Mouse (Mus musculus): Measurements from ENCODE around the gene Tmub2. TPM values are rescaled to one million over a fixed set of nuclear protein-coding genes. Genes with fewer than 3 reads are reported as not detected.

Tmub2 gene
- polyA plus RNA-seq, 2 experiments, result 52.6 to 59.9 TPM

- Histone ChIP-seq H3K36me3 (ENCODE audit: control insufficient read depth, insufficient read depth, low read length) (no peaks in the 10 kb centered on the region), H3K4me3 (replicated peaks; ENCODE audit: low read length) (no peak overlapping the region), H3K27me3 (ENCODE audit: control insufficient read depth, insufficient read depth, low read length) (no peaks in the 10 kb centered on the region), H3K9me3 (ENCODE audit: control insufficient read depth, low read length) (no peaks in the 10 kb centered on the region), H3K4me2 (replicated peaks; ENCODE audit: low read depth, low read length, severe bottlenecking) (no peak overlapping the region), H3K27ac (replicated peaks; ENCODE audit: low read depth, low read length) (no peak overlapping the region), H3K4me1 (ENCODE audit: control insufficient read depth, insufficient read depth, low read length) (no peaks in the 10 kb centered on the region), H3K9ac (ENCODE audit: low read depth, low read length, severe bottlenecking) (no peak overlapping the region)
- TF ChIP-seq POLR2A (IDR thresholded peaks at IDR 0.05; ENCODE audit: borderline replicate concordance, extremely low read depth, insufficient read depth, insufficient read length), result no peak
- ATAC-seq (ENCODE audit: low FRiP score, low read depth), result peak; percentile 63; the same call in 1 of the 2 replicates
- 48% methylated on average over 9 of the region's 9 CpGs for WGBS
- DNase-seq (ENCODE audit: low spot score), result peak; percentile 37
Observed at GRCm38 (mm10) chr11:102334973-102335700, 50.4 kb downstream of the Tmub2 start.

- Histone ChIP-seq H3K27me3 (ENCODE audit: control insufficient read depth, insufficient read depth, low read length) (no peaks in the 10 kb centered on the region), H3K36me3 (ENCODE audit: control insufficient read depth, insufficient read depth, low read length) (no peaks in the 10 kb centered on the region), H3K4me3 (replicated peaks; ENCODE audit: low read length) (no peak overlapping the region), H3K4me1 (ENCODE audit: control insufficient read depth, insufficient read depth, low read length) (no peaks in the 10 kb centered on the region), H3K9me3 (ENCODE audit: control insufficient read depth, low read length) (no peaks in the 10 kb centered on the region), H3K9ac (ENCODE audit: low read depth, low read length, severe bottlenecking) (no peak overlapping the region), H3K4me2 (replicated peaks; ENCODE audit: low read depth, low read length, severe bottlenecking) (no peak overlapping the region), H3K27ac (replicated peaks; ENCODE audit: low read depth, low read length) (no peak overlapping the region)
- WGBS, result 68% methylated on average over 1 of the region's 1 CpGs
- TF ChIP-seq POLR2A (IDR thresholded peaks at IDR 0.05; ENCODE audit: borderline replicate concordance, extremely low read depth, insufficient read depth, insufficient read length), result no peak
- DNase-seq (ENCODE audit: low spot score) (no peak), ATAC-seq (ENCODE audit: low FRiP score, low read depth) (no peak)
Observed at GRCm38 (mm10) chr11:102336191-102336590, 51.5 kb downstream of the Tmub2 start.

GRCm38 (mm10) chr11:102337921-102338320 lies 53.2 kb downstream of the Tmub2 start:
- Histone ChIP-seq H3K4me2 (replicated peaks; ENCODE audit: low read depth, low read length, severe bottlenecking) (no peak overlapping the region), H3K4me3 (replicated peaks; ENCODE audit: low read length) (no peak overlapping the region), H3K27ac (replicated peaks; ENCODE audit: low read depth, low read length) (no peak overlapping the region), H3K4me1 (ENCODE audit: control insufficient read depth, insufficient read depth, low read length) (no peaks in the 10 kb centered on the region), H3K9ac (ENCODE audit: low read depth, low read length, severe bottlenecking) (no peak overlapping the region), H3K36me3 (ENCODE audit: control insufficient read depth, insufficient read depth, low read length) (no peaks in the 10 kb centered on the region), H3K27me3 (ENCODE audit: control insufficient read depth, insufficient read depth, low read length) (no peaks in the 10 kb centered on the region), H3K9me3 (ENCODE audit: control insufficient read depth, low read length) (no peaks in the 10 kb centered on the region)
- no peak for DNase-seq (ENCODE audit: low spot score)
- no peak for TF ChIP-seq POLR2A (IDR thresholded peaks at IDR 0.05; ENCODE audit: borderline replicate concordance, extremely low read depth, insufficient read depth, insufficient read length)
- 11% methylated on average over 1 of the region's 1 CpGs for WGBS
- no peak for ATAC-seq (ENCODE audit: low FRiP score, low read depth)

GRCm38 (mm10) chr11:102338561-102338960 lies 53.8 kb downstream of the Tmub2 start:
- TF ChIP-seq POLR2A (IDR thresholded peaks at IDR 0.05; ENCODE audit: borderline replicate concordance, extremely low read depth, insufficient read depth, insufficient read length), result no peak
- Histone ChIP-seq H3K4me2 (replicated peaks; ENCODE audit: low read depth, low read length, severe bottlenecking) (no peak overlapping the region), H3K27ac (replicated peaks; ENCODE audit: low read depth, low read length) (no peak overlapping the region), H3K27me3 (ENCODE audit: control insufficient read depth, insufficient read depth, low read length) (no peaks in the 10 kb centered on the region), H3K4me1 (ENCODE audit: control insufficient read depth, insufficient read depth, low read length) (no peaks in the 10 kb centered on the region), H3K9ac (ENCODE audit: low read depth, low read length, severe bottlenecking) (no peak overlapping the region), H3K9me3 (ENCODE audit: control insufficient read depth, low read length) (no peaks in the 10 kb centered on the region), H3K4me3 (replicated peaks; ENCODE audit: low read length) (no peak overlapping the region), H3K36me3 (ENCODE audit: control insufficient read depth, insufficient read depth, low read length) (no peaks in the 10 kb centered on the region)
- WGBS, result 30% methylated on average over 3 of the region's 3 CpGs
- ATAC-seq (ENCODE audit: low FRiP score, low read depth) (no peak), DNase-seq (ENCODE audit: low spot score) (peak; percentile 51)

Other genes with a start within 250 kb of the Tmub2 start
- gene Cd300lg, start 243.4 kb upstream of the Tmub2 start, polyA plus RNA-seq (2012; rRNA removed), result 1.0 and 2.1 TPM in 2 replicates
- gene Cd300lg, start 243.4 kb upstream of the Tmub2 start, polyA plus RNA-seq (2014; fragmentation: Nextera tagmentation; extraction: Ambion mirVana), result 0.81 and 0.87 TPM in 2 replicates
- gene Mpp2, start 196.4 kb upstream of the Tmub2 start, polyA plus RNA-seq (2012; rRNA removed), result 20.5 and 26.7 TPM in 2 replicates
- gene Mpp2, start 196.4 kb upstream of the Tmub2 start, polyA plus RNA-seq (2014; fragmentation: Nextera tagmentation; extraction: Ambion mirVana), result 6.6 and 10.2 TPM in 2 replicates
- gene Ppy, start 183.6 kb upstream of the Tmub2 start, polyA plus RNA-seq (2012; rRNA removed), result not detected in 2 replicates
- gene Ppy, start 183.6 kb upstream of the Tmub2 start, polyA plus RNA-seq (2014; fragmentation: Nextera tagmentation; extraction: Ambion mirVana), result not detected in 2 replicates
- not detected in 2 replicates for gene Pyy, start 177.1 kb upstream of the Tmub2 start, polyA plus RNA-seq (2012; rRNA removed)
- gene Pyy, start 177.1 kb upstream of the Tmub2 start, polyA plus RNA-seq (2014; fragmentation: Nextera tagmentation; extraction: Ambion mirVana), result not detected in 2 replicates
- 0.06 and 0.09 TPM in 2 replicates for gene Nags, start 139.4 kb upstream of the Tmub2 start, polyA plus RNA-seq (2012; rRNA removed)
- gene Nags, start 139.4 kb upstream of the Tmub2 start, polyA plus RNA-seq (2014; fragmentation: Nextera tagmentation; extraction: Ambion mirVana), result not detected in 2 replicates
- 37.1 and 47.9 TPM in 2 replicates for gene Tmem101, start 128.5 kb upstream of the Tmub2 start, polyA plus RNA-seq (2012; rRNA removed)
- gene Tmem101, start 128.5 kb upstream of the Tmub2 start, polyA plus RNA-seq (2014; fragmentation: Nextera tagmentation; extraction: Ambion mirVana), result 29.7 and 34.5 TPM in 2 replicates
- 38.5 and 40.0 TPM in 2 replicates for gene Lsm12, start 99.6 kb upstream of the Tmub2 start, polyA plus RNA-seq (2012; rRNA removed)
- 83.8 and 86.0 TPM in 2 replicates for gene Lsm12, start 99.6 kb upstream of the Tmub2 start, polyA plus RNA-seq (2014; fragmentation: Nextera tagmentation; extraction: Ambion mirVana)
- gene G6pc3, start 95.3 kb upstream of the Tmub2 start, polyA plus RNA-seq (2012; rRNA removed), result 42.7 and 60.4 TPM in 2 replicates
- gene G6pc3, start 95.3 kb upstream of the Tmub2 start, polyA plus RNA-seq (2014; fragmentation: Nextera tagmentation; extraction: Ambion mirVana), result 27.6 and 33.7 TPM in 2 replicates
- 86.2 and 149 TPM in 2 replicates for gene Hdac5, start 54.8 kb upstream of the Tmub2 start, polyA plus RNA-seq (2012; rRNA removed)
- gene Hdac5, start 54.8 kb upstream of the Tmub2 start, polyA plus RNA-seq (2014; fragmentation: Nextera tagmentation; extraction: Ambion mirVana), result 46.7 and 57.4 TPM in 2 replicates
- 14.2 and 15.4 TPM in 2 replicates for gene BC030867, start 36.0 kb upstream of the Tmub2 start, polyA plus RNA-seq (2012; rRNA removed)
- 11.8 and 11.9 TPM in 2 replicates for gene BC030867, start 36.0 kb upstream of the Tmub2 start, polyA plus RNA-seq (2014; fragmentation: Nextera tagmentation; extraction: Ambion mirVana)
- 2.2 and 2.8 TPM in 2 replicates for gene Asb16, start 16.2 kb upstream of the Tmub2 start, polyA plus RNA-seq (2012; rRNA removed)
- gene Asb16, start 16.2 kb upstream of the Tmub2 start, polyA plus RNA-seq (2014; fragmentation: Nextera tagmentation; extraction: Ambion mirVana), result 0.25 and 0.48 TPM in 2 replicates
- gene Atxn7l3, start 11.7 kb downstream of the Tmub2 start, polyA plus RNA-seq (2012; rRNA removed), result 72.1 and 84.0 TPM in 2 replicates
- 21.0 and 23.1 TPM in 2 replicates for gene Atxn7l3, start 11.7 kb downstream of the Tmub2 start, polyA plus RNA-seq (2014; fragmentation: Nextera tagmentation; extraction: Ambion mirVana)
- 61.0 and 81.3 TPM in 2 replicates for gene Ubtf, start 34.8 kb downstream of the Tmub2 start, polyA plus RNA-seq (2012; rRNA removed)
- 79.7 and 89.4 TPM in 2 replicates for gene Ubtf, start 34.8 kb downstream of the Tmub2 start, polyA plus RNA-seq (2014; fragmentation: Nextera tagmentation; extraction: Ambion mirVana)
- 3.5 and 4.3 TPM in 2 replicates for gene Slc4a1, start 81.3 kb downstream of the Tmub2 start, polyA plus RNA-seq (2012; rRNA removed)
- 2.8 and 6.6 TPM in 2 replicates for gene Slc4a1, start 81.3 kb downstream of the Tmub2 start, polyA plus RNA-seq (2014; fragmentation: Nextera tagmentation; extraction: Ambion mirVana)
- 2.9 and 3.2 TPM in 2 replicates for gene Rundc3a, start 108.5 kb downstream of the Tmub2 start, polyA plus RNA-seq (2012; rRNA removed)
- 1.0 and 1.1 TPM in 2 replicates for gene Rundc3a, start 108.5 kb downstream of the Tmub2 start, polyA plus RNA-seq (2014; fragmentation: Nextera tagmentation; extraction: Ambion mirVana)
- gene Slc25a39, start 123.0 kb downstream of the Tmub2 start, polyA plus RNA-seq (2012; rRNA removed), result 120 and 181 TPM in 2 replicates
- gene Slc25a39, start 123.0 kb downstream of the Tmub2 start, polyA plus RNA-seq (2014; fragmentation: Nextera tagmentation; extraction: Ambion mirVana), result 179 and 195 TPM in 2 replicates
- 120 and 135 TPM in 2 replicates for gene Grn, start 145.4 kb downstream of the Tmub2 start, polyA plus RNA-seq (2012; rRNA removed)
- 118 and 133 TPM in 2 replicates for gene Grn, start 145.4 kb downstream of the Tmub2 start, polyA plus RNA-seq (2014; fragmentation: Nextera tagmentation; extraction: Ambion mirVana)
- 56.8 and 85.1 TPM in 2 replicates for gene Fam171a2, start 162.8 kb downstream of the Tmub2 start, polyA plus RNA-seq (2012; rRNA removed)
- gene Fam171a2, start 162.8 kb downstream of the Tmub2 start, polyA plus RNA-seq (2014; fragmentation: Nextera tagmentation; extraction: Ambion mirVana), result 8.9 and 10.0 TPM in 2 replicates
- 7.0 and 7.3 TPM in 2 replicates for gene Itga2b, start 185.2 kb downstream of the Tmub2 start, polyA plus RNA-seq (2012; rRNA removed)
- gene Itga2b, start 185.2 kb downstream of the Tmub2 start, polyA plus RNA-seq (2014; fragmentation: Nextera tagmentation; extraction: Ambion mirVana), result 3.5 and 5.0 TPM in 2 replicates

Measured in limb, embryonic 14.5 days (tissue).